Mouse (Mus musculus) E14TG2a.4 (cell line): ENCODE data around the gene Bcat2.

Source experiments
- CTCF ChIP-seq: conservative IDR thresholded peaks from 2 replicates; pipeline ENCODE4 v1.5.1; 2014; ENCODE audit warnings: low read length
- NANOG ChIP-seq: IDR thresholded peaks from 2 replicates; pipeline ENCODE4 v1.6.1; 2014; ENCODE audit warnings: borderline replicate concordance, low read length, mixed read lengths

- TF ChIP-seq CTCF = no peak
- no peak for TF ChIP-seq NANOG
These were observed 46.2 kb upstream of the Bcat2 start for GRCm38 (mm10) chr7:45523678-45524170.
